Mouse (Mus musculus) thymus, postnatal 4 days (tissue): ENCODE results near the gene Fer.

Source experiments
- DNase-seq: peaks from one replicate; pipeline ENCODE4 v3.0.0; 2021

Fer gene

DNA sequence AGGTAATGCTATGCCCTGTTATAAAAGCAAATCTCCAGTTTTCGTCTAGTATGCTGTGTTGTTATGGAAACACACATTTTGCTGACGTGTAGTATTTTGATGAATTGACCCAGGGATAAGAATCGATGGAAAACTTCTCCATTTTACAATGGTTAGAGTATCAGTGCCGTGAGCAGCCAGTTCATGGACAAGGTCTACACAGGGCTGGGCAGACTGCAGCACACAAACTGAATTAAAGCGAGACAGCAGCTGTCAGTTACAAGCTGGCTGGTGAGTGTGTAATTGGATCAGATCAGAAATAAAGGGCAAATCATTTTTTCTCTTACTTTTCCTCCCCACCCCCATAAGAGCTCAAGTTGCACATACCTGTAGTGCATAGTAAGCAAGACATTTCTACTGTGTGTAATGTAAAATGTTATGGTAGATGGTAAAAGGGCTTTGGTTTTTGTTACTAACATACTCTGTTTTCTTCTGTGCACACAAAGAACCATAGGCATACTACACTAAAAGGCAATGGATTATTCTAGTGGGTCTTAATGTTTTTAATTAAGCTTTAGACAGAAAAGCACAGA is 235.0 kb downstream of the Fer start:
- DNase-seq = no peak

- no peak for DNase-seq
These were observed 236.7 kb downstream of the Fer start for GRCm38 (mm10) chr17:64099395-64100171.

- no peak for DNase-seq
These were observed 237.3 kb downstream of the Fer start for GRCm38 (mm10) chr17:64100172-64100510.

DNA sequence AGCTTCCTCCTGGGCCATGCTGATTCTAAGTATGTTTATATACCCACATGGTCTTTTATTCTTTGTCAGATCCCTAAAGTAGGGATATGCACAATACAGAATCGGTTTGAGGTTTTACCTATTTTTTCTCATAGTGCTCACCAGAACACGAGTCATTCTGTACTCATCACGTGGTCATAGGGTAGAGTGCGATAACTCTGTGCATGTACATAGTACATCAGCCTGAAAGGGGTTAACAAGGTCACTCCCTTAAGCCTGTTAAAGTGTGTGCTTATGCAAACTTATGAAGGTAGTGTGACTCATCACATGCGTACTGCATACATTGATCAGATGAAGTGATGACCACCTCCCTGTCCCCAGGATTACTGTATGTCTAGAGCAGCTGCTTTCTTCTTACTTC is 245.9 kb downstream of the Fer start:
- no peak for DNase-seq

- DNase-seq = no peak
These were observed 247.0 kb downstream of the Fer start for GRCm38 (mm10) chr17:64109871-64110270.

DNA sequence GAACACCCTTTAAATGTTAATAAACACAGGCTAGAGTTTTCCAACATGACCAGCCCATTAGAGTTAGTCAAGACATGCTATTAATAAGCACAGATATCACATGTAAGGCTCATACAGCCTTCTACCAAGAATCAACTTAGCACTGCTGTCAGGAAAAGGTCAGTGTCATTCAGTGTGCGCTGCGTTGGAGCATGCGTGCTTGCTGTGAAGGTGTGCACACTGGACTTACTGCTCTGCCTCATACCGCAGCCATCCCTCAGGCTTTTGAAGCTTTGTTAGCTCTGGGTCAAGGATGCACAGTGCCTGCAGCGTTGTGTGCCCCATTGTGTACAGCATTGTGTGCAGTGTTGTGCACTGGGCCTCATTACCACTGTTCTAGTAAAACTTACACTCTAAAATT is 250.8 kb downstream of the Fer start:
- no peak for DNase-seq

DNA sequence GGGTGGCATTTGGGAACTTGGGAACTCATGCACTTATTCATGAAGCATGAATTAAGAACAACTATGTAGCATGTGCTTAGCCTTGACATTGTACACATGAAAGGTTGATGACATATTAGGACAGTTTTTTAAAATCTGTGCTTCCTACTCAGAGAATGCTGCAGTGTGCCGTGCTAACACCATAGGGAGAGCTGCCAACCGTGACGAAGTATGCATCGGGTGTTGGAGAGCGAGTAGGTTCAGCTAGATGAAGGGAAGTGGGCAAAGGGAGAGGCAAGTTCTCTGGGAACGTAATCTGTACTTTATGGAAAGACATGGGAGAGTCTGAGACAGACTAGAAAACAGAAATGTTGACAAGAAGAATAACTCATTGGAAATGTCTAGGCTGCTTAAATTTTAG is 253.9 kb downstream of the Fer start:
- DNase-seq = no peak

GRCm38 (mm10) chr17:64119697-64120288 is 256.9 kb downstream of the Fer start:
- no peak for DNase-seq

DNA sequence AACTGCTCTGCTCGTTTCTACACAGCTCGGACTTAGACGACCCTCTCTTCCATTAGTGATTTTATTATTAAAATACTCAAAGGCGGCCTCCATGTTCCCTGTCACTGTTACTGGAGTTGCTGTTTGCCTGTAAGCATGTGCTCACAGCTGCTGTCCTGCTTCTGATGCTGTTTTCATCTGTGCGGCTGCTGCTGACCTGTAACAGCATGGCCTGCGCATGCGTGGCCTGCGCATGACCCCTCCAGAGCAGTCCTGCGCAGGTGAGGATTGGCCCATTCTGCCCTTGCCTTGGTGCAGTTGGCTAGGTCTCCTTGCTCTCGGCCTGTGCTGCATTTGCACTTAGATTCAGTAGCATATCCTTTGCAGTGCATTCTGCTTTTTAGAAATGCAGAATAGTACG is 259.7 kb downstream of the Fer start:
- no peak for DNase-seq

DNA sequence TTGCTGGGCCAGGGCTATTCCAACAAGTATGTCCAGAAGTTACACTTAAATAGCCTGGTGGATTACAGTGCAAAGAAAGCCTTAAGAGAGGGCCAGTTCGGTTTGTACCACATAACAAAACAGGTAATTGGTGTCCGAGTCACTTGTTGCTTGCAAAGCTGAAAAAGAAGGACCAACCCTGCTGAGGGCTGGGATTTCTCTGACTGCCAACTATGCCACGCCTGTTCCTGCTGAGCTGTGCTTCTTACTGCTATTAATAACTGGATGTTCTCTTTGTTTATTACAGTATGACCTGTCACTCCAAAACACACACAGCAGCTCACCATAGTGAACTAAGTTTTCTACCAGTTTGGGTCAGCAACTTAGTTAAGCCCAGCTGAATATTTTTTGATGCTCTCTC is 260.9 kb downstream of the Fer start:
- no peak for DNase-seq

DNA sequence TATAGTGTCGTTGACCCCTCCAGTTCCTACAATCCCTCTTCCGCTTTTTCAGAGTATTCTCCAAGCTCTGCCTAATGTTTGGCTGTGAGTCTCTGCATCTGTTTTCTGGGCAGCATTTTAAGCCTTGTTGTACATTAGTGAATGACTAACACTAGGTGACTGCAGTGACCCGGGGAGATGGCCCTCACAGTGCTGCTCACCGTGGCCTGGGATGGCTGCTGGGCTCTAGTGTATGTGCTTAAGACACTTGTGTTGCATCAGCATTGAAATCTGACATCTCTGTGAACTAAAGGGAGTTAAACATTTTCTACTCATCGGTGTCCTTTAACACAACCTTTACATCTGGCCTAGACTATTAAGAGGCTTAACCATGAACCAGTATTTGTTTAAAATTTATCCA is 264.0 kb downstream of the Fer start:
- no peak for DNase-seq

DNA sequence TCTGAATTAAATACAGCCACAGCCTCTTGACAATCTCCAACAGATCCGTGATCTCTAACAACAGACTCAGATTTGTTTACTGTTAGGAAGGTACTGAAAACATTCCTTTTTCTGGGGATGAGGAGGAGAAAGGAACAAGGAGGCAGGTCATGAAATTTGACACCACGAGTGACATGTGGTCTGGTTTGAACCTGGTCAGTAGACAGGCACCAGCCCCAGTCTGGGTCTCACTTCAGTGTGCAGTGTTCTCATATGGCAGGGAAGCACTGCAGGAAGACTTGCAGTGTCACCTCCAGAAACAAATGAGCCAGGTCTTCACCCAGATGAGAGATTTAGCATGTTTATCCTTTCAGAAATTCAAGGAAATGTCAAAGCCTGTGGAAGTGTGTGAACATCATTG is 266.9 kb downstream of the Fer start:
- DNase-seq = no peak

DNA sequence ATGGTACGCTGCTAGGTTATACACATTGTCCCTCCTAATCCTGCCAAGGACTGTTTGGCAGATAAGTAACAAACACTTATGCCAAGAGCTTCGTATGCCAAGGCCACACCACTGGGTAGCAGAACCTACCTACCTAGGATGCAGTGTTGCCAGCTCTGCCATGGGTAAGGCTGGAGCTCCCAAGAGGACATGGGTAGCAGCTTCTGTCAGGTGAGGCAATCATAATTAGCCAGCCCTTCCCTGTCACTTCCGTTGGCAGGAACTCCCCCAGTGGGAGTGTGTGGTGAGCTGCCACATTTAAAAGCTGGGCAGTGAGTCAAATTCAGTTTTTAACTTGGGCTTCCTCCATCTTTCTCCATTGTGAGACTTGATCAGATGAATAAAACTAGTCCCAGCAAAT is 267.5 kb downstream of the Fer start:
- DNase-seq = no peak

DNA sequence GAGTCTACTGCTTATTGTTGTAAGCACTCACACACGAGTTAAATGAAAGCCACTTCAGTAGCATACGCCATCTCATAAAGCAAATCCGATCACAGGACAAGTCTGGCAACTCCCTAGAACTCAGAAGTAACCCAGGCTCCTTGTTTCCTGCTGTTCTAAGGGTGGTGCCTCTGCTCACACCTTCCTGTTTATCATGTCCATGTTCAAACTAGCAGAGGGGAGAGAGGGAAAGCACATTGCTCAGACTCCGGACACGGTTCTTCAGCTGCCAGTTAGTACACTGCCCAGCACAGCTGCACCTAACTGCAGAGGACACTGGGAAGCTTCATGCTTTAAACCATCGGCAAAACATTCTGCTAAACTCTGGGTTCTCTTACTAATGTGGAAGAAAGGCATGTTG is 269.3 kb downstream of the Fer start:
- no peak for DNase-seq

DNA sequence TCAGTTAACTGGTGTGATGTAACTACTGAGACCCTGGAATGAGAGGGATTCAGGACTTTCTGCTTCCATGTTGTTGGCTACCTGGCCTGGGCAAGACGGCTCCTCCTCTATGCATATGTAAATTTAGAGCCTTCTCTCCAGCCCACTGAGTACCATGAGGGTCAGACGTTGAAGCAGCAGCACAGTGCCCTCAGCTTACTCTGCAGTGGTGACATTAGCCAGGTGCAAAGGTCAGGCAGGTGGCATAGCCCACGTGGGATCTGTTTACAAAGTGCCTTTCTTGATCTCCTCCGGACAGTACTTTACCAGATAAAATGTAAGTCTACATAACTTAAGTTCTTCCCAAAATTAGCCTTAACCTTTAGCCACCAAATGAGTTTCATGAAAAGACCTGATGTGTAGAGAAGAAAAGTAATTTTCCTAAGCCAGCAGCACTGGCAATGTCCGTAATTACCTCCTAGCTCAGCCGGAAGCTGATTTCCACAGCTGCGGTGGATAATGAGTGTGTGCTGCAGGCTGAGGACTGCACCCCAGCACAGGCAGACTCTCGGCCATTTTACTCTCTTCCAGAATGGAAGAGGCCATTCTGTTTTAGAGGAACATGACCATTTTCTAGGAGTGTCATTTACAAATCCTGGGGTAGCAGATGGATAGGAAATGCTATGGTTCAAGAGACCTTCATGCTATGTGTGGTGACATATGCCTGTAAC is 273.2 kb downstream of the Fer start:
- no peak for DNase-seq

- DNase-seq = no peak
These were observed 275.3 kb downstream of the Fer start for GRCm38 (mm10) chr17:64138036-64138717.

- no peak for DNase-seq
These were observed 276.5 kb downstream of the Fer start for GRCm38 (mm10) chr17:64139231-64139915.

- DNase-seq = no peak
These were observed 277.4 kb downstream of the Fer start for GRCm38 (mm10) chr17:64140063-64140850.

DNA sequence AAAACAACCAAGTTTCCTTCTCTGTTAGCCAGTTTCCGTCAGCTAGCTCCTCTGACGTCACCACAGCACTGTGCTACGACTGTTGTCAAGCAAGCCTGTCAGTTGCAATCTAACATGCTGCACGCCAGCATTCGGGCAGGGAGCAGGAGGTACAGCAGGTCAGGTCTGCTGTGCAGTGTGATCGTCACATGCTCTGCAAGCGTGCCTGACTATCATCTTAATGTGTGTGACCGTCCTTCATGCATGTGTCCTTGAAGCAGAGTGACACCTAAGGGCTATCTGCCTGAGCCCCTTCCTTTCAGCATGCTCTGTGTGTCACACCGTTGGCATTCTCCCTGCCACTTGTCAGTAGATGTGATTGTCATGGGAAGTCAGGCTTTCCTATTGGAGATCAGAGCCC is 279.0 kb downstream of the Fer start:
- DNase-seq = no peak

DNA sequence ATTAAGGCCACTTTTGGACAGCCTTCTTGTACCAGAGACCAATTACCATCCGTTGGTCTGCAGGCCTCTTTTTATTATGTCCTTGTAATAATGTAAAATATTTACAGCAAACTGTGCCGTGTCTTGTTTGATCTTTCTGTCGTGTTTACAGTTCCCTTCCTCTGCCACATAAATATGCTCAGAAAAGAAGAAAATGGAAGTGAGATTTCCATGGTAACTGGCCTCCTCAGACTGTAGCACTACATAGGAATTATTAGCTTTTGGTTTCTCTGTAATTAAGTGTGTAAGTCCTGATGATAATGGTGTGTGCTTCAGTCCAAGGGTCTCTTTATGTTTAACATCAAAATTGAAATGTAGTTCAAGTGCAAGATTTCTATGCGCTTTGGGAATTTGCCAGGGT is 283.5 kb downstream of the Fer start:
- DNase-seq = no peak

DNA sequence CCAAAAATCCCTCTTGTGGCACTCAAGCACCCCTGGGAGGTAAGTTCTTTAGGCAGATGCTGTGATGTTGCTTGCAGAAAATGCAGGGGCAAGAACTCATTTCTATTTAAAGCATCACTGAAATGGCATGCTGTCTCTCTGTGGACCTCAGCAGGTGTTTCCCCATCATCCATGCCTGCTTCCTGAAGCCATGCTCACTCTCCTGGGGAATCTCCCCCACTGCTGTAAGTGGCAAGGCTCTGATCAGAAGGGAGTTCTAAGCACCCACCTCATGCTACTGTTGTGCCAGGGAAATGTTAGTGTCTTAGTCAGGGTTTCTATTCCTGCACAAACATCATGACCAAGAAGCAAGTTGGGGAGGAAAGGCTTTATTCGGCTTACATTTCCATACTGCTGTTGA is 287.9 kb downstream of the Fer start:
- no peak for DNase-seq

GRCm38 (mm10) chr17:64167731-64168130 is 304.9 kb downstream of the Fer start:
- DNase-seq = no peak
